Mouse (Mus musculus): Measurements from ENCODE around the gene Lrrc56.
"Not testable (repeated sequence)": the region's sequence is repeated elsewhere in the genome, so short reads cannot be mapped to it uniquely, and the experiment has no call there.

Lrrc56 gene

GRCm38 (mm10) chr7:141215880-141216733 is 22.1 kb downstream of the Lrrc56 start:
- DNase-seq (ENCODE audit: low spot score in 2 of 2): peak; percentile 68 to 82

DNA sequence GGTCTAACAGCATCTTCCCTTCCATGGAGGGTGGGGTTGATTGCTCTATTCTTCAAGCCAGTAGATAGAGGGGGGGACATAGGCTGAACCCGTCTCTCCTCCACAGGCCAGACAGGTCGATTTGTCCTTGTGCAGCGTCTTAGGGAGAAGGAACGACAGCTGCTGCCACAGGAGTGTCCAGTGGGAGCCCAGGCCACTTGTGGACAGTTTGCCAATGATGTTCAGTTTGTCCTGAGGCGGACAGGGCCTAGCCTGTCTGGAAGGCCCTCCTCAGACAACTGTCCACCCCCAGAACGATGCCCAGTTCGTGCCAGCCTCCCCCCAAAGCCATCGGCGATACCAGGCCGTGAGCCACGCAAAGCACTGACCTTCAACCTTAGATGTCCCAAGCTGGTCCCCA is 22.9 kb downstream of the Lrrc56 start:
- peak in 1 of 2 experiments; percentile 65 for DNase-seq (ENCODE audit: low spot score in 2 of 2)

GRCm38 (mm10) chr7:141217343-141218013 is 23.5 kb downstream of the Lrrc56 start:
- DNase-seq (ENCODE audit: low spot score in 2 of 2): peak in 1 of 2 experiments; percentile 60

DNA sequence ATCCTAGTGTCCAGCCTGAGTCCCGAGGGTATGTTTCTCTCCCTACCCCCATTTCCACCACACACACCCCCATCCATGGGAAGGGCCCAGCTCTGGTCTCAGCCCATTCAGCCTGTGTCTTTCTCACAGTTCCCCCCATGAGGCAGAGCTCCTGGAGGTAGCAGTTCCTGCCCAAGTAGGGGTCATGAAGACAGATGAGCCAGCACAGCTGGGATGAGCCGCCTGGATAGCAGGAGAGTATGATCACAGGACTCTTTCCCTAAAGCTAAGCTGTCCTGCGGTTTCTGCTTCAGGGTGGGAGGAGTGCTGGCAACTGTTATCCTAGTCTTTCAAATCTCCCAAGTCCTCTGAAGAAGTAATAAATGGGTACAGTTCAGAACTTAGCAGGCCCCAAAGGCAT is 24.2 kb downstream of the Lrrc56 start:
- DNase-seq (ENCODE audit: low spot score in 2 of 2): peak in 1 of 2 experiments; percentile 60

- DNase-seq (ENCODE audit: low spot score in 2 of 2): peak in 1 of 2 experiments; percentile 62
Observed at GRCm38 (mm10) chr7:141218557-141219133, 24.7 kb downstream of the Lrrc56 start.

DNA sequence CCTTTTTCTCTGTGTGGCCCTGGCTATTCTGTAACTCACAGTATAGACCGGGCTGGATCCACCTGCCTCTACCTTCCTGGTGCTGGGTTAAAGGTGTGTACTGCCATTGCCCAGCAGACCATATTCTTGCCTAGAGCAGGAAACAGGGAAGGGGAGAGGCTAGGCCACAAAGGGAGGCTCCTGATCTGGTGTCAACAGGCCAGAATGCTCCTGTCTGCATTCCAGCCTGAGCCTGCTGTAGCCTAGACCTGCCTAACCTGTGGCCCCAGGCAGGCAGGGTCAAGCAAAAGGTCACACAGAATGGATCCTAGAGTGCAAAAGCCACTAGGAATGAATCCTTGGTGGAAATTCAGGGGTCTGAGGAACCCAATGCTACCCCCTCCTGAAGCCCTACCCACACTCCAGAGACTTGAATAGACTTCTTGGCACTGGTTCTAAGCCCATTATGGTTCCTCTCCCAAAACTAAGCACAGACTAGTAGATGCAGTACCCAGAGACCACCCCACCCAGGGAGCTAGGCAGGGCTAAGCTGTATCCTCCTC is 25.7 kb downstream of the Lrrc56 start:
- DNase-seq (ENCODE audit: low spot score in 2 of 2): peak in 1 of 2 experiments; percentile 56

GRCm38 (mm10) chr7:141220377-141220776 is 26.4 kb downstream of the Lrrc56 start:
- DNase-seq (ENCODE audit: low spot score in 2 of 2): peak in 1 of 2 experiments; percentile 57

DNA sequence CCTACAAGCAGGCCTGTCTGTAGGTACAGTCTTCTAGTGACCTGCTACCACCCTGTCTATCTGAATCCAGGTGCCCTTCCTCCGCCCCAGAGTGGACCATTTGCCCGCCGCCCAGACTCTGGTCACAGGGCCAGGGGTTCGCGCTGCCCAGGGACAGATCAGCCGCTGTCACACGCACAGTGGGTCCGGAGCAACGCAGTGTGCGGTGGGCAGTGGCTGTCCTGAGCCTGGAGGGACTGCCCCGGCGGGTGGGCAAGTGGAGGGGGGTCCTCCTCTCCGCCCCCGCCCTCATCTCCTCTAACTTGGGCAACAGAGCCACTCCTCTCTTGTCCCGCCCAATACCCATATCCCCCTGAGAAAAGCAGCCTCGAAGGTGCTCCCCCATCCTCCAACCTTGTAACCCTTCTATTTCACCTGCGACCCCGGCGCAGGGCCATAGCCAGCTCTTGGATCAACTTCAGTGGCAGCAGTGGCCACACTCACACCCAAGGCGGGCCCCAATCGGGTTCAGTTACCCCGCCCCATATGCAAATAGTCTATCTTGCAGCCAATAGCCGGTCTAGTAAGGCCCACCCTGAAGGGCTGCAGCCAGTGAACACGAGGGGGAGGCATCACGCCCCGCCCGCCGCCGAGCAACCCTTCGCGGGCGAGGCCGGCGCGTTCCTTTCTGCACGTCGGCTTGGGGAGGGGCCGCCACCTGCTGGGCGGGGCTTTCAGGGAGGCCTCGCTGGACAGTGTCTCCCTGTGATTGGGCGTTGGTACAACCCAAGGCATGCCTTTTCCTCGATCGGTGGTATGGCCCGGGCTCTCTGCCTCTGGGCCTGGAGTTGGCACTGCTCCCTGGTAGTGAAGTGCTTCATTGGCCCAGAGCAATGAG is 27.5 kb downstream of the Lrrc56 start:
- peak; percentile 98 for DNase-seq (ENCODE audit: low spot score in 2 of 2)

GRCm38 (mm10) chr7:141222126-141222467 is 28.1 kb downstream of the Lrrc56 start:
- DNase-seq (ENCODE audit: low spot score in 2 of 2): no peak

- no peak for DNase-seq (ENCODE audit: low spot score in 2 of 2)
Observed at GRCm38 (mm10) chr7:141222696-141223215, 28.8 kb downstream of the Lrrc56 start.

GRCm38 (mm10) chr7:141226535-141226934 is 32.6 kb downstream of the Lrrc56 start:
- DNase-seq (ENCODE audit: low spot score in 2 of 2): no peak

DNA sequence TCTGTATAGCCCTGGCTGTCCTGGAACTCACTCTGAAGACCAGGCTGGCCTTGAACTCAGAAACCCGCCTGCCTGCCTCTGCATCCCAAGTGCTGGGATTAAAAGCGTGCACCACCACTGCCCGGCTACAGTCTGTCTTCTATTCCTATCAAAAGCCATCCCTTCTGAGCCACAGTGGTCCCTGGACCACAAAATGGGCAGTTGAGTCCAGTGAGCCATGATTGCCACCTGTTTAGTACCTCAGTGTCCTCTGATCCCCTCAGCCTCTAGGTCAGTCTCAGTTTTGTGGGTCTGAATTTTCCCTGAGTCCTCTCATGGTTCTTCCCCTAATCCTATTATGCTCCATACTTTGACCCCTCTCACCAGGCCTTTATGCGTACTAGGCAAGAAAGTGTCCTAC is 33.8 kb downstream of the Lrrc56 start:
- DNase-seq (ENCODE audit: low spot score in 2 of 2): no peak

DNA sequence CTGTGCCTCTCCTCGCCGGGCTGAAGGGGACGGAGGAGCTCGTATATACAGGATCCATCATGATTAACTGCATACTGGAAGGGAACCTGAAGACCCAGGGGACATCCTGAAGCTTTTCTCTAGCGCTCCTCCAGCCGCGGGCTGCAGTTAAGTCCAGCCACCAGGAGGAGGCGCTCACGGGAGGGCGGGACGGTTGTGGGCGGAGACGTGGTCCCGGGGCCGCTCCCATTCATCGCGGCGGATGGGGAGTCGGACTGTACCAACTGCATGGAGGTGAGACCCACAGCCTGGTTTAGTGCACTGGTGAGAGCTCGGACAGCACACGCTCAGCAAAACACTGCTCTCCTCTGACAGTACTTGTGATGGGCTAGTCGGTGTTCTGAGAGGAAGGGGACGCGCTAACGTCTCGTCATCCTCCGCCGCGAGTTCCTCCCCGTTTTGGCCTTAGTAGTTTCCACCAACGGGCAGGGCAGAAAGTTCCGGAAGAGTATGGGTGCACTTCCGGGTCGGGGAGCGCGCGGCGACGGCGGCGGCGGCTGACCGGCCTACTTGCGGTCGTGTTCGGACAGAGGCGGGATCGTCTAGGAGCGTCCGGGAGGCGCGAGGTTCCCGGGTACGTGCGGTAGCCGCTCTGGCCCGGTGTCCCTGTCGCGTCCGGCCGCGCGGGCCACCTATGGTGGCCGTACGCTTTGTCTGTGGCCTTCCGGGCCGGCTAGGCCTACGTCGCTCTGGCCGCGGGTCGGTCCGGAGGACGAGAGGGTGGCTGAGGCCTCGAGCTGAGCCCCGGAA is 34.5 kb downstream of the Lrrc56 start, which contains the start of gene Phrf1:
TSS of gene Phrf1 (plus strand) at position 506 of the 789 bp plus-strand sequence.
- peak; percentile 95 to 100 for DNase-seq (ENCODE audit: low spot score in 2 of 2)

DNA sequence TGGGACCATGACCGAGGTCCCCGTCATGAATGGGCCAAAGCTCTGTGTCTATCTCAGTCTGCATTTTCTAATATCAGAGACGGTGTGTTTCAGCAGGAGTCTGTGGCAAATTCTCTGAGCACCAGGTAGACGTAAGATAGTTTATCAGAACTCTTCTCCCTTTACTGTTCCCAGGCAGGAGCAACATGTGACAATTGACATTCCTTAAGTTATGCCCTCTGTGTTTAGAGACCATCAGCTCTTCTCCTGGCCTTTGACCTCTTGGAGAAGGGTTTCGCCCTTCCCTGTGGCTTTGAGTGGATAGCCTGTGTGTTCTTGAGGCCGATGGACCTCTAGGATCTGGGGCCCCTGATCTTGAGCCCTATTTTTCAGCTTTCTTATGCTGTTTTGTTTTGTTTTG is 35.7 kb downstream of the Lrrc56 start:
- DNase-seq (ENCODE audit: low spot score in 2 of 2): no peak

DNA sequence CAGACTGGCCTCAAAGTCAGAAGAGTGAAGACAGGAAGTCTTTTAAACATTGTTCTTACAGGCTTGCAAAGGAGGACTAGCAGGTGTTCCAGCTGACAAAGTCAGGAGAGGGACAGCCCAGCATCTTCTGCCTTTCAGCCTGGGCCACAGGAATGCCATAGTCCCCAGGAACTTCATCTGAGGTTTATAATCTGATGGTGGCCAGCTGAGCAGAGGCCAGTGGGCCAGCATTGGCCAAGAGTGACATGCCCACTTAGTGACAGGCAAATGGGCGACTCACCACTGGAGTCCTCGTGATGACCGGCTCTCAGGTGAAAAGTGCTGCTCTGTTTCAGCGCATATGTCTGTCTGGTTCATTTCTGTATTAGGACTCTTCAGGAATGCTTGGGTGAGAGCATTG is 36.6 kb downstream of the Lrrc56 start:
- no peak for DNase-seq (ENCODE audit: low spot score in 2 of 2)

DNA sequence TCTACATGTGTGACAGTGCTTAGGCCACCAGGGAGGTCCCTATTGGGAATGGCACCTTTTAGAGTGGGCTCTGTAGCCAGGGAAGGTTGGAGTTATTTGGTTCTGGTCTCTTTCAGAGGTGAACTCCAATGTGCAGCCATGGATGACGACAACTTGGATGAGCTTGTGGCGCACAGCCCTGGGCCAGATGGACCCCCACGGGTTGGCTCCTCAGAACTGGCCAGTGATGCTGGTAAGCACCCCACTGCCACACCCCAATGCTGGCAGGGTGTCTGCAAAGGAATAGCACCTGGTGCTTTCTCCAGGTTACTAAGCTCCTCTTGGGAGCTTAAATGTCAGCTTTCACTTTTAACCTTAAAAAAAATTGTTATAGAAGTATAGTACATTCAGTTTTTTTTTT is 37.2 kb downstream of the Lrrc56 start:
- no peak for DNase-seq (ENCODE audit: low spot score in 2 of 2)

DNA sequence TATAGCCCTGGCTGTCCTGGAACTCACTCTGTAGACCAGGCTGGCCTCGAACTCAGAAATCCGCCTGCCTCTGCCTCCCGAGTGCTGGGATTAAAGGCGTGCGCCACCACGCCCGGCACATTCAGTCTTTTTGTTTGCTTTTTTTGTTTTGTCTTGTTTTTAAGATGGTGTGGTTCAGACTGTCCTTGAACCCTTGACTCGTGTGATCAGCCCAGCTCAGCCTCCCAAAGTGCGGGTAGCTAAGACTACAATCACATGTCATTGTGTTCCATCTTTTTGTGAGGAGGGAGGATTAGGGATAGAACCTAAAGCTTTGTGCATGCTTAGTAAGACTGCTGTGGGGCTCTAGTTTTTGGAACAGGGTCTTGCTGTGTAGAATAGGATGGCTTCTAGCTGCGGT is 37.6 kb downstream of the Lrrc56 start:
- DNase-seq (ENCODE audit: low spot score in 2 of 2): no peak

DNA sequence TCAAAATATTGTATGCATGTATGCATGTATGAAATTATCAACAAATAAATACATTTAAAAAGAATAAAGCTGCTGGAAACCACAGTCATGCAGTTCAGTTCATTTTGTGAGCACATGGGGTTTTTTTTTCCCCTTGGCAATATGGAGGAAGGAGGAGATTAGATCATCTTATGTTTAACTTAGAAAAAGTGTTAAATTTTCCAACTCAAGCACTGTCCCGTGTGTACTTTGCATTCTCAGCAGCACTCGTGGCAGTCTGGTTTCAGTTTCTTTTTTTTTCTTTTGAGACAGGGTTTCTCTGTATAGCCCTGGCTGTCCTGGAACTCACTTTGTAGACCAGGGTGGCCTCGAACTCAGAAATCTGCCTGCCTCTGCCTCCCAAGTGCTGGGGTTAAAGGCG is 56.5 kb downstream of the Lrrc56 start:
- not testable (repeated sequence) for DNase-seq (ENCODE audit: low spot score in 2 of 2)

GRCm38 (mm10) chr7:141256159-141256558 is 62.2 kb downstream of the Lrrc56 start:
- DNase-seq (ENCODE audit: low spot score in 2 of 2): no peak

All from spleen, postnatal 4 days (tissue).